Mouse (Mus musculus): ENCODE measurements around the gene Hyal1.

Hyal1 gene

GRCm38 (mm10) chr9:107545602-107546001 is 31.1 kb upstream of the Hyal1 start:
- no peak for TF ChIP-seq GATA4 (IDR thresholded peaks at IDR 0.05; ENCODE audit: insufficient replicate concordance, low read length)

- TF ChIP-seq GATA4 (IDR thresholded peaks at IDR 0.05; ENCODE audit: insufficient replicate concordance, low read length): no peak
Observed at GRCm38 (mm10) chr9:107547026-107547425, 29.7 kb upstream of the Hyal1 start, which contains the start of gene Zmynd10. Gene Zmynd10 (plus strand): TSS chr9:107547298.

- no peak for TF ChIP-seq GATA4 (IDR thresholded peaks at IDR 0.05; ENCODE audit: insufficient replicate concordance, low read length)
Observed at GRCm38 (mm10) chr9:107547957-107548356, 28.8 kb upstream of the Hyal1 start.

GRCm38 (mm10) chr9:107548820-107549219 is 27.9 kb upstream of the Hyal1 start:
- no peak for TF ChIP-seq GATA4 (IDR thresholded peaks at IDR 0.05; ENCODE audit: insufficient replicate concordance, low read length)

- no peak for TF ChIP-seq GATA4 (IDR thresholded peaks at IDR 0.05; ENCODE audit: insufficient replicate concordance, low read length)
Observed at GRCm38 (mm10) chr9:107549297-107550074, 27.2 kb upstream of the Hyal1 start.

GRCm38 (mm10) chr9:107550491-107551116 is 26.1 kb upstream of the Hyal1 start:
- no peak for TF ChIP-seq GATA4 (IDR thresholded peaks at IDR 0.05; ENCODE audit: insufficient replicate concordance, low read length)

GRCm38 (mm10) chr9:107551117-107551889 is 25.4 kb upstream of the Hyal1 start, which contains the start of gene Rassf1:
Gene Rassf1 (plus strand): TSS chr9:107551555.
- no peak for TF ChIP-seq GATA4 (IDR thresholded peaks at IDR 0.05; ENCODE audit: insufficient replicate concordance, low read length)

- no peak for TF ChIP-seq GATA4 (IDR thresholded peaks at IDR 0.05; ENCODE audit: insufficient replicate concordance, low read length)
Observed at GRCm38 (mm10) chr9:107551890-107552355, 24.8 kb upstream of the Hyal1 start.

GRCm38 (mm10) chr9:107552690-107553393 is 23.9 kb upstream of the Hyal1 start:
- TF ChIP-seq GATA4 (IDR thresholded peaks at IDR 0.05; ENCODE audit: insufficient replicate concordance, low read length): no peak

- no peak for TF ChIP-seq GATA4 (IDR thresholded peaks at IDR 0.05; ENCODE audit: insufficient replicate concordance, low read length)
Observed at GRCm38 (mm10) chr9:107553541-107554318, 23.0 kb upstream of the Hyal1 start.

- TF ChIP-seq GATA4 (IDR thresholded peaks at IDR 0.05; ENCODE audit: insufficient replicate concordance, low read length): no peak
Observed at GRCm38 (mm10) chr9:107554319-107554825, 22.4 kb upstream of the Hyal1 start.

GRCm38 (mm10) chr9:107555031-107555457 is 21.7 kb upstream of the Hyal1 start:
- TF ChIP-seq GATA4 (IDR thresholded peaks at IDR 0.05; ENCODE audit: insufficient replicate concordance, low read length): no peak

- TF ChIP-seq GATA4 (IDR thresholded peaks at IDR 0.05; ENCODE audit: insufficient replicate concordance, low read length): no peak
Observed at GRCm38 (mm10) chr9:107555701-107556100, 21.0 kb upstream of the Hyal1 start.

GRCm38 (mm10) chr9:107556346-107556745 is 20.4 kb upstream of the Hyal1 start:
- no peak for TF ChIP-seq GATA4 (IDR thresholded peaks at IDR 0.05; ENCODE audit: insufficient replicate concordance, low read length)

All from liver, adult (tissue).